Mouse (Mus musculus) gastrocnemius, postnatal 36 days (tissue): ENCODE results near the gene Rabac1. TPM values are rescaled to one million over a fixed set of nuclear protein-coding genes. Genes with fewer than 3 reads are reported as not detected.

Source experiments
- DNase-seq, 2 experiments: peaks; one replicate each; pipeline ENCODE4 v3.0.0; 2022
- intact Hi-C: fragments of 180-260 bp; cut with DNase I; formaldehyde crosslinking; loops from one replicate; pipeline ENCODE4 v1.15.1; 2025
- total RNA-seq, 2 experiments: library from RNA; stranded (reverse); gene quantifications; 2 replicates each; pipeline ENCODE4 v1.2.3; 2021

The Rabac1 gene
- total RNA-seq, 2 experiments from 2014 or later, result 188 to 189 TPM

DNA sequence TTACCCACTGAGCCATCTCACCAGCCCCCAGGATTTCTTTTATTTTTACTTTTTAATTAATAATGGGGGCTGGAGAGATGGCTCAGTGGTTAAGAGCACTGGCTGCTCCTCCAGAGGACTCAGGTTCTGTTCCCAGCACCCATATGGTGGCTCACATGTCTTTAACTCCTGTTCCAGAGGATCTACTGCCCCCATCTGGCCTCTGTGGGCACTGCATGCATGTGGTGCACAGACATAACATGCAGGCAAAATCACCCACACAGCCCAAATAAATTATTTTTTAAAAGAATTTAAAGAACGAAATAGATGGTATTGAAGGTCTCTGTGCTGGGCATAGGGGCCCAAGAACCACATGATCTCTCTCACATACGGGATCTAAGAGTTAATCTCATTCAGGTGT is 11.8 kb upstream of the Rabac1 start:
- DNase-seq, result no peak
- intact Hi-C loops, result no loop called here

GRCm38 (mm10) chr7:24983396-24983795 is 10.8 kb upstream of the Rabac1 start:
- intact Hi-C loops, result no loop called here
- DNase-seq, result no peak

GRCm38 (mm10) chr7:24980439-24980838 is 7.9 kb upstream of the Rabac1 start:
- intact Hi-C loops, result no loop called here
- DNase-seq, result no peak

DNA sequence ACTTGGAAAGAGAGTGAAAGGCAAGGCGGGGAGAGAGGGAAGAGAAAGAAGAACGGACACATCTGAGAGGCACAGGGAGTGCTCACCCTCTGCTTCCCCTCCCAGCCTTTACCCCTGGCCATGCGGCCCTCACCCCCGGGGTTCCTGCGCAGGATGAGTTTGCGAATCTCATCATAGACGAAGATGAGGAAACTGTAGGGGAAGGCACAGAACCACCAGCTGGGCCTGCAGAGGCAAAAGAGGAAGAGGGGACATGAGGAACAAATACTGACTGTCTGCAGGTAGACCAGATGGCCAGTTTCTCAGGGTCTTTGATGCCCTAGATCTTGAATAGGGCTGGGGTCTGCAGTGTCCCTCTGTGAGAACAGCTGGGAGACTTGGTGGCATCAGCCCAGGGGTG is 6.2 kb upstream of the Rabac1 start:
- intact Hi-C loops, result loop anchor here (10.0 kb wide), 1 partner anchor 164 kb away; no protein-coding TSS in a partner anchor
- DNase-seq, result no peak

DNA sequence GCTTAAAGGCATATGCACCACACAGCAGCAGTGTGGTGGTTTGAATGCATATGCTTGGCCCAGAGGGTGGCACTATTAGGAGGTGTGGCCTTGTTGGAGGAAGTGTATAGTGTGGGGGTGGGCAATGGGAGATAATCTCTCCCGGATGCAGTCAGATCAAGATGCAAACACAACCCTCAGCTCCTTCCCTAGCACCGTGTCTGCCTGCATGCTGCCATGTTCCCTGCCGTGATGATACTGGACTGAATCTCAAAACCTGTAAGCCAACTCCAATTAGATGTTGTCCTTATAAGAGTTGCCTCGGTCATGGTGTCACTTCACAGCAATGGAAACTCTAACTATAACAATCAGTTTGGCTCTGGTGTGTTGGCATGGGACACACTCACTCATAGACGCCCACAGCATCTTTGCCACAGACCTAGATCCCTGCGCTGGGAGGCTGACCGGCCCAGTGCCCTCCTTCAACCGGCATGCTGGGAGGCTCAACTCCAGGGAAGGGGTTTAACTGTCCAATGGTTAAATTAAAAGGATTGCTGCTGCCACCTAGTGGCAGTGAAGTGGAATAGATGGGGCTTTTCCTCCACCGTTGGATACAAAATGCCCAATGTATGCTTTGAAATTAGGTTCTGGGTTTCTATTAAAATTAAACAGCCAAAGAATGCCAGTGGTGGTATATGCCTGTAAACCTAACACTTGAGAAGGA is 2.5 kb upstream of the Rabac1 start:
- intact Hi-C loops, result loop anchor here (10.0 kb wide), 1 partner anchor 160 kb away; no protein-coding TSS in a partner anchor
- DNase-seq, result no peak

- intact Hi-C loops, result loop anchor here (10.0 kb wide), 1 partner anchor 159 kb away; no protein-coding TSS in a partner anchor
- no peak for DNase-seq
Observed at GRCm38 (mm10) chr7:24973902-24974301, 1.3 kb upstream of the Rabac1 start.

DNA sequence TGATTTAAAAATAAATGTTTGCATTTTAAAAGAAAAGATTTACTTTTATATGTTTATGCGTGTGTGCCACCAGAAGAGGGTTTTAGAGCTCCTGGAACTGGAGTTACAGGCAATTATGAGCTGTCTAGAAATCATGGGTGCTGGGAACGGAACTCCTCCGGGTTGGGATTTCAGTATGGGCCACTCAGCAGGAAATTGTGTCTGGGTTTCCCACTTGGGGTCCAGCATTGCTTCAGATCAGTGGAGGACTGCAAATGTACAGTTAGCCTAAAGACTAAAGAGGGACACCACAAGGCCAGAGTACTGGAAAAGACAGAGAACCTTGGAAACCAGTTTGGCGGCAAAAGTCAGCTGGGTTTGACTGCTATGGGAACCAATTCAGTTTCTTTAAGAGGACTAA is 654 bp upstream of the Rabac1 start:
- intact Hi-C loops, result loop anchor here (10.0 kb wide), 1 partner anchor 158 kb away; no protein-coding TSS in a partner anchor
- DNase-seq, result no peak

GRCm38 (mm10) chr7:24971261-24971971 is 1.1 kb downstream of the Rabac1 start:
- DNase-seq, result no peak
- intact Hi-C loops, result loop anchor here (10.0 kb wide), 1 partner anchor 157 kb away; no protein-coding TSS in a partner anchor

DNA sequence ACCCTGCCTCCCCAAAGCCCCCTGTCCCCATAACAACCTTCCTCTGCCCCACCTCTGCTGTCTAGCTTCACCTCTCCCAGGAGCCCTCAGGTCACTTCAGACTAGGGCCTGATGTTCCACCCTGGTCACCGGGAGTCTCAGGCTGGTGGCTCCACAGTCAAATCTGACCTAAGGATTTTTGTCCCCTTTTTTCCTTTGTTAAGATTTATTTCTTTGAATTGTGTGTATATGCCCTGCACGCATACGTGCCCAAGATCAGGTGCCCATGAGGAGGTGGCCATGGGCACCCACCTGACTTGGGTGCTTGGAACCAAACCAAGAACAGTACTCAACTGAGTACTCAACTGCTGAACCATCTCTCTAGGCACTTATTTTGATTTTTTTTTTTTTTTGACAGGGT is 2.2 kb downstream of the Rabac1 start:
- DNase-seq, result no peak
- intact Hi-C loops, result loop anchor here (10.0 kb wide), 1 partner anchor 156 kb away; no protein-coding TSS in a partner anchor

GRCm38 (mm10) chr7:24969805-24970204 is 2.7 kb downstream of the Rabac1 start:
- no peak for DNase-seq
- intact Hi-C loops, result loop anchor here (2.0 to 10.0 kb wide), 2 partner anchors 77 to 155 kb away; no protein-coding TSS in a partner anchor

GRCm38 (mm10) chr7:24968463-24968862 is 4.1 kb downstream of the Rabac1 start:
- intact Hi-C loops, result loop anchor here (2.0 kb wide), 1 partner anchor 76 kb away; no protein-coding TSS in a partner anchor
- no peak for DNase-seq

GRCm38 (mm10) chr7:24967966-24968365 is 4.6 kb downstream of the Rabac1 start:
- intact Hi-C loops, result loop anchor here (2.0 kb wide), 1 partner anchor 75 kb away; no protein-coding TSS in a partner anchor
- no peak for DNase-seq

- peak; percentile 56 to 76 for DNase-seq
- intact Hi-C loops, result no loop called here
Observed at GRCm38 (mm10) chr7:24964897-24965535, 7.5 kb downstream of the Rabac1 start.

DNA sequence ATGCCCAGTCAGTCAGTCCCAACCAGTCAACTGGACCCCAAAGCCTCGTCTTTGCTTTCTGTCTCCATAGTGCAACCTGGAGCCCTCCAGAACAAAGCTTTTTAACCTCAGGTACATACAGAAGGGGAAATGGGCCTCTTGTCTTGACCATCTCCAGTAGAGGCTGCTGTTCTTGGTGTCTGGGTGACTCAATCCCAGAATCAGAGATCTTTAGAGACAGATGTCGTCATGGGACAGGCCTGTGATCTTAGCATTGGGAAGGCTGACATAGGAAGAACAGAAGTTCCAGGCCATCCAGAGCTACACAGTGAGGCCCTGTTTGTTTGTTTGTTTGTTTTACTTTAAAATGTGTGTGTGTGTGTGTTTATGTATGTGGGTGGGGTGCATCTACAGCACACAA is 8.3 kb downstream of the Rabac1 start:
- DNase-seq, result no peak
- intact Hi-C loops, result no loop called here

GRCm38 (mm10) chr7:24955226-24955625 is 17.3 kb downstream of the Rabac1 start:
- intact Hi-C loops, result no loop called here
- no peak for DNase-seq

- no peak for DNase-seq
- intact Hi-C loops, result loop anchor here (5.0 kb wide), 1 partner anchor 62 kb away; no protein-coding TSS in a partner anchor
Observed at GRCm38 (mm10) chr7:24954450-24954849, 18.1 kb downstream of the Rabac1 start.

GRCm38 (mm10) chr7:24953966-24954365 is 18.6 kb downstream of the Rabac1 start:
- intact Hi-C loops, result loop anchor here (5.0 kb wide), 1 partner anchor 62 kb away; no protein-coding TSS in a partner anchor
- DNase-seq, result no peak

- intact Hi-C loops, result loop anchor here (5.0 kb wide), 1 partner anchor 58 kb away; no protein-coding TSS in a partner anchor
- peak; percentile 32 to 40 for DNase-seq
Observed at GRCm38 (mm10) chr7:24949958-24950623, 22.5 kb downstream of the Rabac1 start.

DNA sequence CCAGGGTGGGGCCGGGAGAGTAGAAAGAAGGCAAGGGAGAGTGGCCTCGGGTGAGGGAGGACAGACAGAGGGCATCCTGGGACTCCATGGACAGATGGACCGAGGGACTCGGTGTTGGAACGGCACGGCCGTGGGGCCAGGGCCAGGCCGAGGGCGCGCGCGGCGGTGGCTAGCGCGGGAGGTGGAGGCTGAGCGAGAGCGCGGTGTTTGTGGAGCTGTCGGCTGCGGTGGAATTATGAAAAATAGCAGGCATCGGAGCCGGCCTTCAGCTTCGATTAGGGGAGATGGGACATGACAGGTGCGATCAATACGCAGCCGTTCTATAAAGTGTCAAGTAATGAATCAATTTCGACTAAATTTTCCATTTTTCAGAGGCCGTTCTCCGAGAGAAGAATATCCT is 23.8 kb downstream of the Rabac1 start:
- intact Hi-C loops, result no loop called here
- no peak for DNase-seq
